Mouse (Mus musculus): ENCODE results near the gene Carm1.

GRCm38 (mm10) chr9:21498284-21498902 is 48.3 kb upstream of the Carm1 start:
- no peak for TF ChIP-seq CTCF (IDR thresholded peaks at IDR 0.05; ENCODE audit: borderline replicate concordance, control insufficient read depth, extremely low read depth, insufficient read depth, low read length, poor library complexity)
- no peak for TF ChIP-seq POLR2A (IDR thresholded peaks at IDR 0.05; ENCODE audit: control insufficient read depth, extremely low read depth, insufficient read depth, low read length, poor library complexity)

Measured in thymus, adult 2 months (tissue).